Mouse (Mus musculus) spleen, adult 2 months (tissue): ENCODE measurements around the gene Lpin2. TPM values are rescaled to one million over a fixed set of nuclear protein-coding genes. Genes with fewer than 3 reads are reported as not detected.

Experiments
- DNase-seq, 2 experiments: peaks; one replicate each; pipeline versions ENCODE4 v3.0.0 to v3.0.0-alpha.2; 2012 to 2021; ENCODE audit warnings: low spot score in 2 of 2, low read depth in 1 of 2
- H3K27ac ChIP-seq: fragments of 200-500 bp; 2 replicates; pipeline ENCODE4 v1.5.1; 2012; ENCODE audit warnings: low read length, inconsistent platforms; ENCODE audit not compliant: insufficient read depth
- H3K27me3 ChIP-seq: fragments of 200-500 bp; 2 replicates; pipeline ENCODE4 v1.6.1; 2012; ENCODE audit warnings: mild to moderate bottlenecking, moderate library complexity, low read length, inconsistent platforms; ENCODE audit not compliant: control insufficient read depth, insufficient read depth
- H3K36me3 ChIP-seq: fragments of 200-500 bp; 2 replicates; pipeline ENCODE4 v1.6.1; 2012; ENCODE audit warnings: mild to moderate bottlenecking, low read length, inconsistent platforms; ENCODE audit not compliant: control insufficient read depth, insufficient read depth
- H3K4me1 ChIP-seq: fragments of 200-500 bp; 2 replicates; pipeline ENCODE4 v1.6.1; 2011; ENCODE audit warnings: inconsistent platforms; ENCODE audit not compliant: control insufficient read depth, insufficient read depth, insufficient read length
- H3K4me3 ChIP-seq: fragments of 200-500 bp; 2 replicates; pipeline ENCODE4 v1.5.1; 2011; ENCODE audit warnings: mild to moderate bottlenecking, inconsistent platforms; ENCODE audit not compliant: insufficient read depth, insufficient read length; ENCODE audit errors: extremely low read depth
- CTCF ChIP-seq: fragments of 200-500 bp; IDR thresholded peaks from 2 replicates; pipeline ENCODE4 v1.5.1; 2011; ENCODE audit warnings: mild to moderate bottlenecking, inconsistent platforms; ENCODE audit not compliant: insufficient read depth, insufficient read length, insufficient replicate concordance; ENCODE audit errors: extremely low read depth
- POLR2A ChIP-seq: fragments of 200-500 bp; IDR thresholded peaks from 2 replicates; pipeline ENCODE4 v1.6.1; 2011; ENCODE audit warnings: low read depth, low read length, inconsistent platforms
- WGBS: fragments of 180-500 bp; shearing (Covaris S2); methylation state at CpG from one replicate; pipeline ENCODE4 v1.1.7; 2018; 5-methylcytosine and 5-hydroxymethylcytosine counted together
- polyA plus RNA-seq: library from polyadenylated mRNA; depleted of rRNA; stranded (reverse); fragments of >200 nt; gene quantifications from 2 replicates; pipeline ENCODE4 v1.2.3, GENCODE M21; 2012

The Lpin2 gene
- polyA plus RNA-seq, 1 experiment, result 13.4 TPM

- 86% methylated on average over 2 of the region's 2 CpGs for WGBS
- no peak for DNase-seq
- no peaks in the 10 kb centered on the region for H3K27me3 ChIP-seq
- H3K4me3 ChIP-seq, result no peak overlapping the region
- no peak for TF ChIP-seq CTCF
- no peak for TF ChIP-seq POLR2A
- H3K27ac ChIP-seq, result no peak overlapping the region
- peaks cover 2% of the 10 kb centered on the region; the same call in 1 of the 2 replicates for H3K4me1 ChIP-seq
- no peaks in the 10 kb centered on the region for H3K36me3 ChIP-seq
Observed at GRCm38 (mm10) chr17:71137334-71137721, 45.0 kb upstream of the Lpin2 start.

DNA sequence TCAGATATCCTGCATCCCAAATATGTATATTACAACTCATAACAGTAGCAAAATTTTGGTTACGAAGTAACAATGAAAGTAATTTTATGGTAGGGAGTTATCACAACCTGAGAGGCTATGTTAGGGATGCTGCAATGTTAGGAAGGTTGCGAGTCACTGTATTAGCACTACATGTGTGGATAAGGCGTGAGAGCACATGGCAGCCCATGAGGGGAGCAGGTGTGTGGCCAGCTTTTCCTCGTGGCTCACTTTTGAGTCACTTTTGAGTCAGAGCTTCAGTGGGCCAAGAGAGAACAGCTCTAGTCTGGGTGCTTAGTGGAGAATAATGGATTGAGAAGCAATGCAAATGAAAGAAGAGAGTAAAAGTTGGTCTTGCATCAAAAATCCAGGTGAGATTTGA, 40.3 kb upstream of the Lpin2 start:
- Histone ChIP-seq H3K4me1 (no peaks in the 10 kb centered on the region), H3K36me3 (no peaks in the 10 kb centered on the region), H3K27me3 (no peaks in the 10 kb centered on the region), H3K4me3 (no peak overlapping the region), H3K27ac (no peak overlapping the region)
- DNase-seq, result no peak
- no peak for TF ChIP-seq POLR2A
- no peak for TF ChIP-seq CTCF
- WGBS, result 76% methylated on average over 4 of the region's 4 CpGs

DNA sequence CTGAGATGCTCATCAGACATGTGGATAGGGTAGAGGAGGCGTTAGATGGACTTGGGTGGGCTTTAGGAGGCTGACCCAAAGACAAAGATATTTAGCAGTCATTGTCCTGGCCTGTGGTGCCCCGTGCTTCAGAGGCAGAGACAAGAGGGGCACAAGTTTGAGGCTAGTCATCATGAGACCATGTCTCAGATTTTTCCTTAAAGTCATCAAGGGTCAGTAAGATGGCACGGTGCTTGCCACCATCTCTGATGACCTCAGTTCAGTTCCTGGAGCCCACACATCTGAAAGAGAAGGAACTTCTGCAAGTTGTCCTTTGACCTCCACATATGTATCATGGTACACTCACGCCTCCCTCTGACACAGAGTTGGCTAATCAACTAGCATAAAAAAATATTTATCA, 39.2 kb upstream of the Lpin2 start:
- no peak for DNase-seq
- 81% methylated on average over 4 of the region's 4 CpGs for WGBS
- TF ChIP-seq CTCF, result no peak
- TF ChIP-seq POLR2A, result no peak
- H3K27ac ChIP-seq, result no peak overlapping the region
- H3K4me3 ChIP-seq, result no peak overlapping the region
- no peaks in the 10 kb centered on the region for H3K4me1 ChIP-seq
- H3K36me3 ChIP-seq, result no peaks in the 10 kb centered on the region
- no peaks in the 10 kb centered on the region for H3K27me3 ChIP-seq

GRCm38 (mm10) chr17:71144322-71145116, 37.8 kb upstream of the Lpin2 start:
- WGBS, result 91% methylated on average over 19 of the region's 19 CpGs
- H3K27ac ChIP-seq, result no peak overlapping the region
- no peak for DNase-seq

DNA sequence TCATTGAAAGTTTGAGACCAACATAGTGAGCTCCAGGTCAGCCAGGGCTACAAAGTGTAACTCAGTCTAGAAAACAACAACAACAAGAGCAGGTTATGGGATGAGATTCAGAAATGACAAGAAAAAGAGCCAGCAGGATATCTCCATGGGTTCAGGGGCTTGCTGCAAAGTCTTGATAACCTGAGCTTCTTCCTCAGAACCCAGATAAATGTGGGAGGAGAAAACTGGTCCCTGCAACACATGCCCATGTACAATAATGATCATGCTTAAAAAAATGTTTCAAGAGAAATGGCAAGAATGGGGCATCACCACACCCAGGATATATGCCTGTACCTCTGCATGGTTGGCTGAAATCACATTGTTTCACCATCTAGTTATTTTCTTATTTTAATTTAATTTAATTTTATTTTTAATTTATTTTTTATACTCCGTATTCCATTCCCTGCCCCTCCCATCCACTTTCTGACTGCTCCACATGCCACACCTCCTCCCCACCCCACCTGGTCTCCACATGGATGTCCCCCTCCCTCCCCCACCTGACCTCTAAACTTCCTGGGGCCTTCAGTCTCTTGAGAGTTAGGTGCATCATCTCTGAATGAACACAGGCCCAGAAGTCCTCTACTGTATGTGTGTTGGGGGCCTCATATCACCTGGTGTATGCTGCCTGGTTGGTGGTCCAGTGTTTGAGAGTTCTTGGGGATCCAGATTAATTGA, 37.0 kb upstream of the Lpin2 start:
- H3K27ac ChIP-seq, result no peak overlapping the region
- WGBS, result 84% methylated on average over 1 of the region's 1 CpGs

More at GRCm38 (mm10) chr17:71144322-71145116, 37.8 kb upstream of the Lpin2 start:
- no peak for TF ChIP-seq CTCF
- TF ChIP-seq POLR2A, result no peak
- Histone ChIP-seq H3K27me3 (no peaks in the 10 kb centered on the region), H3K36me3 (no peaks in the 10 kb centered on the region), H3K4me3 (no peak overlapping the region), H3K4me1 (no peaks in the 10 kb centered on the region)

DNA sequence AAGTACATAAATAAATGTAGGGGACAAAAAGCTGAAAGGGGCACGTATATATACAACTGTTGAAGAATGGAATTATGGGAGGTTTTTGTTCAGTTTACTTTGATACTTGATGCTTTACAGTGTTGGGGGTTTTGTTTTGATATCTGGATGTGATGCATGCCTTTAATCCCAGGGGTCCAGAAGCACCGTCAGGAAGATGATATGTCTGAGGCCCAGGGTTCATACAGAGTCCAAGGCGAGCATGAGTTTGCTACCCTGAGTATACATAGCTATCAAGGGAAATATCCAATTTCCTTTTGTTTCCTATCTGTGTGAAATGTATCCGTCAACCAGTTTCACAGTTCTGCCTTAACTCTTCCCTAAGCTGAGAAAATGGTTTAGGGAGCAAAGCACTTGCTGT, 29.0 kb upstream of the Lpin2 start:
- H3K27ac ChIP-seq, result no peak overlapping the region
- DNase-seq, result no peak
- H3K4me1 ChIP-seq, result no peaks in the 10 kb centered on the region
- H3K27me3 ChIP-seq, result no peaks in the 10 kb centered on the region
- TF ChIP-seq CTCF (no peak), POLR2A (no peak)
- H3K36me3 ChIP-seq, result no peaks in the 10 kb centered on the region
- no peak overlapping the region for H3K4me3 ChIP-seq
- 83% methylated on average over 4 of the region's 4 CpGs for WGBS

More for the DNA sequence above, 37.0 kb upstream of the Lpin2 start:
- Histone ChIP-seq H3K27me3 (no peaks in the 10 kb centered on the region), H3K4me3 (no peak overlapping the region), H3K4me1 (no peaks in the 10 kb centered on the region), H3K36me3 (no peaks in the 10 kb centered on the region)
- no peak for DNase-seq
- TF ChIP-seq CTCF, result no peak
- TF ChIP-seq POLR2A, result no peak

DNA sequence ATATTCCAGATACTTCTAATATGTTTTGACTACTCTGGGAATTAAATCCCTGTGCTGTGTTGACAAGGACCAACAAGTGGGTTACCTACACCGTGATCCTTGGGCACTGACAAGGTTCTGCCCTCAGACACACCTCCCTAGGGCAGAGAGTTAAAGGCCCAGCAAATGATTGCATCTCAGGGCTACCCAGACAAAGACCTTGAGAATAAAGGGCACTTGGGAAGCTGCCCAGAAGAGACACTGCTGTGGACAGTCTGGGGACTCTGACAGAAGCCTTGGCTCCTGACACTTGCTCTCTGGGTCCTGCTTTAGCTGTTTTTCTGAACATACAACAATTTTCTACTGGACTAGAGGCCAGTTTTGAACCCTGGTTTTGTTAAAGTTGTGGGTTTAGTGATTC, 27.1 kb upstream of the Lpin2 start:
- H3K27me3 ChIP-seq, result no peaks in the 10 kb centered on the region
- H3K4me1 ChIP-seq, result no peaks in the 10 kb centered on the region
- H3K36me3 ChIP-seq, result no peaks in the 10 kb centered on the region
- H3K27ac ChIP-seq, result no peak overlapping the region
- DNase-seq, result no peak
- no peak for TF ChIP-seq POLR2A
- no peak for TF ChIP-seq CTCF
- WGBS, result 89% methylated on average over 1 of the region's 1 CpGs
- no peak overlapping the region for H3K4me3 ChIP-seq
